Mouse (Mus musculus) lung, postnatal 0 days (tissue): ENCODE results near the gene Thoc6.

ENCODE experiments used
- CTCF ChIP-seq: IDR thresholded peaks from 2 replicates; pipeline ENCODE4 v1.5.1; 2016; ENCODE audit warnings: antibody characterized with exemption, mild to moderate bottlenecking
- EP300 ChIP-seq: IDR thresholded peaks from 2 replicates; pipeline ENCODE4 v1.6.1; 2016; ENCODE audit warnings: antibody characterized with exemption, mild to moderate bottlenecking, control low read depth

DNA sequence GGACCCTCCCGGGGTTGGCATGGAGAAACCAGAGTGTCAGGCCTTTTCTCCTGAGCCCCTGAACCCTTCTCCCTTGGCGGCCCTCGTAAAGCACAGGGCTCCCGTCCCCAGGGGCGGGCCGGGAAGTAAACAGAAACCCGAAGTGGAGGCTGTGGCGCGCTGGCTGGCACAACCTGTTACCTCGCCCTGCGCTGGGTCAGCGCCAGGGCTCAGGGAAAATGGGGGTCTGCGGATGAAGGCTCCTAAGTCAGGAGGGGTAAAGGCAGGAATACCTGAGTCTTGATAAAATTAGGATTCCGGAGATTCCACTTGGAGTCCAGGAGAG lies 12.8 kb downstream of the Thoc6 start:
- no peak for TF ChIP-seq CTCF
- no peak for TF ChIP-seq EP300
